Mouse (Mus musculus): ENCODE measurements around the gene Rere.

The Rere gene

GRCm38 (mm10) chr4:150394091-150394490 is 112.6 kb downstream of the Rere start:
- no peak for DNase-seq

- no peak for DNase-seq
Observed at GRCm38 (mm10) chr4:150396339-150396738, 114.9 kb downstream of the Rere start.

DNA sequence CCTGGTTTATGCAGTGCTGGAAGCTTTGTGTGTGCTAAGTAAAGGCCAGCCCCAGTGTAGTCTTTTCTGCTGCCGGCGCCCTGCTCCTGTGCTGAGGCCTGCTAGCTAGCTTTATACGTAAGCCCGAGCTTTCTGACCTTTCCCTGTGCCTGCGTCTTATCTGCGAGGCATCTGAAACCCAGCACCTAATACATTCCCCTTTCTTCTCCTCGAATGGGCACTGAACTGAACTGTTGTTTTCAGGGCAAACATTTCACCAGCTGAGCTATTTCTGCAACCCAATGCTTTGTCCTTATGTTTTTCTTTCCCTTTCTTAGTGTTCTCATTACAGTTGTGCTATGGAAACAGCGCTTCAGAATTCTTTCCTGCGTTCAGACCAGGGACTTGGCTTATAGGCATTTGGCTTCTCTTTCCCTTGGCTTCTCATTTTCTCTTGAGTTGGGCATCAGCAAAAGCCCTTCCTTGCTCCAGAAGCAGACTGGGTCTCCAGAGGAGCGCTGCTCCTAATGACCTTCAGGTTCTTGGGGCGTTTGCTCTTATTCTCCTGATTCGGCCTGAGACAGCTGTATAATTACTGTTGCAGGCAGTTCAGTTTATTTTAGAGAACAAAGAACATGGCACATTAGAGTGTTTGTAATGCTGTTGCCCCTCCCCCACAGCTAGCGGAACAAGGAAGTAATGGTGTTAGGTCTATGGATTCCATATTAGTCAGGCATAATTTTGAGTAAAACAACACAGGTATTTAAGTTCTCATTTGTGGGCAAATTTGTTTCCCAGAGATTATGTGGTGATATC is 115.6 kb downstream of the Rere start:
- no peak for DNase-seq

GRCm38 (mm10) chr4:150399032-150399431 is 117.6 kb downstream of the Rere start:
- no peak for DNase-seq

GRCm38 (mm10) chr4:150401830-150402607 is 120.6 kb downstream of the Rere start:
- DNase-seq: no peak

DNA sequence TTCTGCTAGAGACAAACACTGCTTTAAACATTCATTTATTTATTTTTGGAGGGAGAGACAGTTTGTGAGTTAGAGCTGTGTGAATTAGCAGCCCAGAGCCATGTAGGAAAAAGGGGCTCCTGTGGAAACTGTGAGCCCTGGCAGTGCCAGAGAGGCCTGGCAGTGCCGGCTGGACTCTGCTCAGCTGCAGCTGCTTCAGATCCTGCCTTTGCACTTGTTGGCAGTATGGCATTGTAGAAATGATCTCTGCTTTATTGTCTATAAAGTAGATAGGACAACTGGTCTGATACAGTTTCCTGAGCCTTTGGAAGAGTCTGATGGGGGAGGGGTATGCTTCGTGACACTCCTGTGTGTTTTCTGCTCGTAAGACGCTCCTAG is 121.2 kb downstream of the Rere start:
- DNase-seq: peak; percentile 53

DNA sequence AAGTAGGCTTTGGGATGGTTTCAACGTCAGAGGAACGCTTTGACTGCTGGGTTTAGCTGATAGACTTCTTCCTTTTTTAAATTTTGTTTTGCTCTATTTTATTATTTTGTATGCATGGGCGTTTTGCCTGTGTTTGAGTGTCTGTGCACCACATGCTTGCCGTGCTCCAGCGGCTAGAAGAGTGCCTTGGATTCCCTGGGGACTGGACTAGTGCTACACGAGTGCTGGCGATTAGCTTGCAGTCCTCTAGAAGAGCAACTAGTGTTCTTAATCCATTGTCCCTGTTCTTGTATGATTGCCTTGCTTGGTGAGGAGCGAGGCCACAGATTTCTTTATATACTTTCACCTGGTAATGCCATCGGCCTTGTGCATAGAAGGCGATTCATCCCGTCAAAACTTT is 122.5 kb downstream of the Rere start:
- DNase-seq: no peak

DNA sequence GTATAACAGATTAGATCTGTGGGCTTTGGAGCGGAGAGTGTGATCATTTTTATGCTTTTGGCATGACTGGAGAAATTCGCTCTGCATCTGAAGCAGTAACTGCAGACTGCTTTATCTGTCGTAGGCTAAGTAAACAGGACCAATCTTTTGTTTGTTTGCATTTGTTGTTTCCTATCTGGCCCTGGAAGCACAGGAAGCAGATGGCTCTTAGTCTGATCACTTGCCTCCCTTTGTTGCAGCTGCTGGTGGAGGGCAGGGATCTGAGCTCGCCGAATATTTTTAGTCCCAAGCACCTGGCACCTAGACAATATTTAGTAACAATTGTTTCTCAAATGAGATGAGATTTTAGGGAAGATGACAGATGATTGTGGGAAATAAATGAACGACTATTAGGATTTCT is 123.1 kb downstream of the Rere start:
- peak; percentile 71 for DNase-seq

DNA sequence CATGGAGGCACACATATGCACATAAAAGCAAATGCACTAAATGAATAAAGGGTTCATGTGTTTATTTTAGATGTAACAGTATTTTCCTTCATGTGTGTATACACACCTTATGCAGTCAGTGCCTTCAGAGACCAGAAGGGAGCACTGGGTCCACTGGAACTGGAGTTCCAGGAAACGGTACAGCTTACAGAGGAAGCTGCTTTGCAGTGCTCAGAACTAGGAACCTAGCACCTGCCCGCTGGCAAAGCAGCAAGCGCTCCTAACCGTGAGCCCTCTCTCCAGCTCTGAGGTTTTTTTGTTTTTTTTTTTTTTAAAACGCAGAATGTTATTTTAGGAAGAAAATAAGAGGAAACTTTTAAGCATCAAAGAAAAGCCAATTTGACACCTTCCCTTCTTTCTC is 124.3 kb downstream of the Rere start:
- DNase-seq: no peak

GRCm38 (mm10) chr4:150406320-150406719 is 124.9 kb downstream of the Rere start:
- peak; percentile 52 for DNase-seq

- DNase-seq: no peak
Observed at GRCm38 (mm10) chr4:150406821-150407220, 125.4 kb downstream of the Rere start.

DNA sequence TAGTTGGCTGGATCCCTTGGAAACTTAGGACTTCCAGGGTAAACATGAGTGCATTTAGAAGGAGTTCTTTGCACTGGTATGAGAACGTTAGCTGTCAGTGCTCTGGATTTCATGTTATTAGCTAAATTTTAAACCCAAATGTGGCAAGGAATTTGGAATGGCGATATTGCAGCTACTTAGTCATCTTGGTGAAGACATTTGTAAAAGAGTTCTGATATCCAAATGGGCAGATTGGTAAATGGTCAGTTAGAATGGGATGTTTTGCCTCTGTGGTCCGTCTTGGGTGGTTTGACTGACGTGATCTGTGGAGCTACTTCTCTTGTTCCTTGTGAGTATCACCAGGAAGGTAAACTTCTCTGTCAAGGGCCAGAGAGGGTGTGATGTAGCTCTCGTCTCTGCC is 132.8 kb downstream of the Rere start:
- DNase-seq: no peak

DNA sequence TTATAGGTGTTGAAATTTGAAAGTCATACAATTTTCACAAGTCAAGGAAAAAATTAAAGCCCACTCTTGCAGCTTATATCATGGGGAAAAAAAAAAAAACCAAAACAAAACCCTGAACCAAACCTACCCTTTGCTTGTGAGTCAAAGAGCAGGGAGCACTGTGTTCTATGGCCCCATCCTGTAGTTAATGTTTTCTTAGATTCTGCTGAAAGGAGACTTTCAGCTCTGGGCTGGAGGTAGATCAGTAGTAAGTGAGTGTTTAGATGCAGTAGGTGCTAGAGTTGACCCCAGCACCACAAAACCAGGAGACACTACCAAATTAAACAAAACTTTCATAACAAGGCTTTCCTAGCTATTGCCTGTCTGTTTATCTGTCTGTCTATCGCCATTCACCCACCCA is 133.3 kb downstream of the Rere start:
- DNase-seq: no peak

DNA sequence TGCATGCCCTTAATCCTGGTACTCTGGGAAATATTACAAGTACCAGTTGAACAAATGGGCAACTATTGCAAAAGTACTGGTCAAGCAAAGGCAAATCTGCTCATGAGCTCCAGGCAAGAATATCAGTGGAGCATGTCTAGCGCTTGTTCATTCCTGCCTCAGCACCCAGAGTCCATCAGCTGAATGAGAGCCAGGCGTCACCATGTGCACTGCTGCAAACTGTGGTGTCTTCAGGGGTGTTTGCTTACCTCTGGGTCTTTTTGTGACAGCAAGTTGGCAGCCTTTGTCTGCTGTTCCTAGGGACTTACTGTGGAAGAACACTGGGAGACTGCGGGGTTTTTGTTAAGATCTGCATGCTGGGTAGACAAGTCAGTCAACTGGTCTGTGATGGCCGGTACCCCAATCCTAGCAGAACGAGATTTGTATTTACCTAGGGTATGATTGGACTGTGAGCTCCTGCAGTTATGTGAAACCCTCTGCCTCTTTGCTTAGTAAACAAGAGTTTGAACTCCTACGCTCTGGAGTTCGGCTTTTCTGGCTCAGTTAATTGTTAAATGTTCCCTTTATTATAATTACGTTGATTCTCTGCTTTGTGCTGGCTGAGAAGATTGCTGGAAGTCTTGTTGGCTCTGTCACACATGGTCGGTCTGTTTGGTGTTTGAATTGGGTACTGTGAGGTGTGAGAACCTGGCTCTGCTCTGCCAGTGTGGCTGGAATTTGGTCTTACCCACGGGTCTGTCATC is 134.0 kb downstream of the Rere start:
- DNase-seq: no peak

GRCm38 (mm10) chr4:150420576-150421263 is 139.3 kb downstream of the Rere start:
- no peak for DNase-seq

DNA sequence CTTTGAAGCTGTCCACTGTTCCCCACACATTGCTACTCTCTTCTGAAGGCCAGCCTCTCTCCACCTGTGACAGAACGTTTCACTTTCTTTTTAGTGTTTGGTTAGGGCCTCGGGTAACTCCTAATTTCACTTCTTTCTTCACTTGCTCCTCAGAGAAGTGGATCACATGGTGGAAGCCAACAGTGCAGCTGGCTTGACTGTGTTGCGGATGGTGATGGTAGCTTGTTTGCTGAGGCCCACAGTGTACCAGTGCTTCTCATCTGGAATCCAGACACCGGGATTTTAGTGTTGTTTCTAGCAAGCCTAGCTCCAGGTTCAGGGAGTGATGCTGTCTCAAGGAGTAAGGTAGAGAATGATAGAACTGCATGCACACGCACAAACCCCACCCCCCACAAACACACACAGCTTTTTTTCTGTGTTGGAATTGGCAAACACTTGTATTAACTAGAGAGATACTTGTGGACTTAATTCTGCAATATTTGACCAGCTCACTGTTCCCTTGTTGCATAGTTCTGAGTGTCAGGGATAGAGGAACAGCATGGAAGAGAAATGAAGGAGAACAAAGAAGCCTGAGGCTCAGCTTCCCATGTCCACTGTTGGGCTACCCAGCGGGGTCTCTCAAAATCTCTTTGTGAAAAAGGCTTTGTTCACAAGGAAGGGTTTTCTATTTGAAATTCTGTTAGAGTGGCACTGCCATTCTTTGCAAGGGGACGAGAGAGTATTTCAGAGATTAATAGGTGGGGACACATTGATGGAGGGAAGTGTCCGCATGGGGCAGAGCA is 144.8 kb downstream of the Rere start:
- no peak for DNase-seq

GRCm38 (mm10) chr4:150426880-150427476 is 145.5 kb downstream of the Rere start:
- DNase-seq: no peak

- no peak for DNase-seq
Observed at GRCm38 (mm10) chr4:150428762-150429161, 147.3 kb downstream of the Rere start.

- DNase-seq: no peak
Observed at GRCm38 (mm10) chr4:150433827-150434574, 152.6 kb downstream of the Rere start.

DNA sequence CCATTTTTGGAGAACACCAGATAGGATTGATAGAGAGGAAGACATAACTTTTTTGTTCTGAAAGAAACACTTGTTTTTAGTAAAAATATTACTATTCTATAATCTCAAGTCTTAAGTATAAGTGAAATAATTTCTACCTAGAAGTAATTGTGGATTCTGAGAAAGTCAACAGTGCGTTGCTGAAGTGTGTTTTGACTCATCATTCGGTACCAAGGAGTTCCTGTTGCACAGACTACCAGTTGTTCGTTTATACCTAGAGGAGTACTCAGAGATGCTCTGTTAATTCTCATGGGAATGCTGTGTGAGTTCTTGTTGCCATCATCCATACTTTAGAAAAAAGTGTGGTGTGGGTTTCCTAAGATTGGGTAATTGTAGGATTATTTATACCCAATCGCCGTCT is 154.1 kb downstream of the Rere start:
- DNase-seq: no peak

DNA sequence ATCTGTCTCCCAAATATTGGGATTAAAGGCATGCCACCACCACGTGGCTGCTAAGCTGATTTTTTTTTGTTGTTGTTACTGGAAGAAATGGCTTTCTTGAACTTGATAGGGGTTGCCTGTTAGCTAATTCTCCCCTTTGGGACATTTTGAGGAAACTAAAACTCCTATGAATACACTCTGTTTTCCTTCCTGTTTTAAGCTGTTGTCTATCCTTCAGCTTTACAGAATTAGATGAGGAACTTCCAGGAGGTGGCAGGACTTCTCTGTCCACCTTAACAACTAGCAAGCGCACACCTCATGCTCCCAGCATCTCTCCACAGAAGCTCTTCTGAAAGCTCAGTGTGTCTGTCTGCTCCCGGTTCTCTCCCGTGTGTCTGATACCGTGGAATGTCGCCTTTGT is 157.2 kb downstream of the Rere start:
- no peak for DNase-seq

Data from cerebellum, adult 9-11 months (tissue).